Mouse (Mus musculus): ENCODE data around the gene Radil.
A peak's percentile ranks its signal among the peaks of the same experiment; 100 is the strongest.

Gene Radil

GRCm38 (mm10) chr5:142545014-142545795, 5.7 kb downstream of the Radil start:
- DNase-seq (ENCODE audit: low spot score in 2 of 2), result no peak

- DNase-seq (ENCODE audit: low spot score in 2 of 2), result no peak
Observed at GRCm38 (mm10) chr5:142537286-142537685, 13.6 kb downstream of the Radil start.

- no peak for DNase-seq (ENCODE audit: low spot score in 2 of 2)
Observed at GRCm38 (mm10) chr5:142535388-142535787, 15.5 kb downstream of the Radil start.

- DNase-seq (ENCODE audit: low spot score in 2 of 2), result no peak
Observed at GRCm38 (mm10) chr5:142529915-142530314, 21.0 kb downstream of the Radil start, which contains the start of gene Papolb. Gene Papolb (minus strand): TSS chr5:142530076.

GRCm38 (mm10) chr5:142524711-142525464, 26.0 kb downstream of the Radil start:
- DNase-seq (ENCODE audit: low spot score in 2 of 2), result no peak

- DNase-seq (ENCODE audit: low spot score in 2 of 2), result no peak
Observed at GRCm38 (mm10) chr5:142521195-142521866, 29.6 kb downstream of the Radil start.

- DNase-seq (ENCODE audit: low spot score in 2 of 2), result no peak
Observed at GRCm38 (mm10) chr5:142520360-142520759, 30.5 kb downstream of the Radil start.

- DNase-seq (ENCODE audit: low spot score in 2 of 2), result no peak
Observed at GRCm38 (mm10) chr5:142518973-142519372, 31.9 kb downstream of the Radil start.

- DNase-seq (ENCODE audit: low spot score in 2 of 2), result no peak
Observed at GRCm38 (mm10) chr5:142512112-142512511, 38.8 kb downstream of the Radil start.

GRCm38 (mm10) chr5:142510061-142510414, 40.9 kb downstream of the Radil start:
- DNase-seq (ENCODE audit: low spot score in 2 of 2), result no peak

- DNase-seq (ENCODE audit: low spot score in 2 of 2), result no peak
Observed at GRCm38 (mm10) chr5:142509141-142510060, 41.5 kb downstream of the Radil start.

- DNase-seq (ENCODE audit: low spot score in 2 of 2), result no peak
Observed at GRCm38 (mm10) chr5:142505695-142506423, 45.0 kb downstream of the Radil start.

GRCm38 (mm10) chr5:142504175-142504574, 46.7 kb downstream of the Radil start:
- no peak for DNase-seq (ENCODE audit: low spot score in 2 of 2)

- DNase-seq (ENCODE audit: low spot score in 2 of 2), result peak; percentile 24 to 70
Observed at GRCm38 (mm10) chr5:142502414-142502813, 48.5 kb downstream of the Radil start.

GRCm38 (mm10) chr5:142500918-142501317, 50.0 kb downstream of the Radil start:
- no peak for DNase-seq (ENCODE audit: low spot score in 2 of 2)

- peak in 1 of 2 experiments; percentile 50 for DNase-seq (ENCODE audit: low spot score in 2 of 2)
Observed at GRCm38 (mm10) chr5:142498964-142499363, 51.9 kb downstream of the Radil start.

- DNase-seq (ENCODE audit: low spot score in 2 of 2), result no peak
Observed at GRCm38 (mm10) chr5:142495321-142496096, 55.4 kb downstream of the Radil start.

- DNase-seq (ENCODE audit: low spot score in 2 of 2), result no peak
Observed at GRCm38 (mm10) chr5:142493307-142493706, 57.6 kb downstream of the Radil start.

- no peak for DNase-seq (ENCODE audit: low spot score in 2 of 2)
Observed at GRCm38 (mm10) chr5:142489955-142490707, 60.8 kb downstream of the Radil start.

All from spleen, postnatal 10 days (tissue).